Mouse (Mus musculus) liver, embryonic 14.5 days (tissue): Measurements from ENCODE around the gene Rinl.

Experiments used
- CTCF ChIP-seq: IDR thresholded peaks from 2 replicates; pipeline ENCODE4 v1.5.1; 2016; ENCODE audit warnings: antibody characterized with exemption, low read depth, control low read depth
- EP300 ChIP-seq: IDR thresholded peaks from 2 replicates; pipeline ENCODE4 v1.6.1; 2016; ENCODE audit warnings: antibody characterized with exemption, low read depth

GRCm38 (mm10) chr7:28788307-28789195 lies at the start of gene Rinl:
- TF ChIP-seq CTCF (no peak), EP300 (no peak)
